8 mouse cellular contexts compared by ENCODE assay signal in genomic region chr4:108619165-108619564, GRCm38 (mm10). TPM values are rescaled to one million over a fixed set of nuclear protein-coding genes. Genes with fewer than 3 reads are reported as not detected.
A peak's percentile ranks its signal among the peaks of the same experiment; 100 is the strongest.
DNase-seq lines count a peak whose midpoint lies in the region; ATAC-seq and TF ChIP-seq lines count a peak whose summit lies in the region.

No protein-coding gene starts in this region.

- H3K9ac ChIP-seq in kidney, embryonic 15.5 days: peak overlapping the region; percentile 84
- peak overlapping the region; percentile 81 for H3K9ac ChIP-seq in ES-E14 (ENCODE audit: insufficient read depth, low read depth, low read length, poor library complexity, severe bottlenecking)
- H3K9ac ChIP-seq in intestine, embryonic 14.5 days (ENCODE audit: low read length): peak overlapping the region; percentile 88
- peak overlapping the region; percentile 95 for H3K9ac ChIP-seq in stomach, embryonic 16.5 days (ENCODE audit: low read length)

- H3K27ac ChIP-seq in kidney, embryonic 15.5 days: peak overlapping the region; percentile 91
- H3K27ac ChIP-seq in ES-E14 (ENCODE audit: insufficient read depth, low read depth, low read length, poor library complexity, severe bottlenecking): peak overlapping the region; percentile 76
- peak overlapping the region; percentile 65 for H3K27ac ChIP-seq in embryonic fibroblast, embryonic 13.5 days (ENCODE audit: insufficient read depth, low read length)
- peak overlapping the region; percentile 83 for H3K27ac ChIP-seq in intestine, embryonic 14.5 days (ENCODE audit: low read depth)
- H3K27ac ChIP-seq in stomach, embryonic 16.5 days (ENCODE audit: low read length): peak overlapping the region; percentile 92

- 2% methylated on average over 10 of the region's 10 CpGs for WGBS in kidney, embryonic 15.5 days
- 2% methylated on average over 10 of the region's 10 CpGs for WGBS in intestine, embryonic 14.5 days
- WGBS in stomach, embryonic 16.5 days: 1% methylated on average over 10 of the region's 10 CpGs

- peak; percentile 36; the same call in 1 of the 2 replicates for TF ChIP-seq POLR2A in embryonic fibroblast, embryonic 13.5 days (IDR thresholded peaks at IDR 0.05; ENCODE audit: low read depth, low read length)

- DNase-seq in kidney, adult 11 months: no peak
- DNase-seq in ES-E14 (ENCODE audit: low read depth, low spot score): no peak
- no peak for DNase-seq in intestine, embryonic 14.5 days (ENCODE audit: low spot score)
- peak; percentile 7 for DNase-seq in lung, postnatal 25 days (ENCODE audit: low spot score)
- no peak for DNase-seq in ovary, postnatal 14 days (ENCODE audit: low spot score)

- peak overlapping the region; percentile 74 for H3K4me3 ChIP-seq in kidney, embryonic 15.5 days (replicated peaks)
- peak overlapping the region; percentile 67 to 93 for H3K4me3 ChIP-seq in ES-E14 (ENCODE audit: insufficient read depth in 1 of 2, low read depth in 1 of 2, low read length in 2 of 2, poor library complexity in 1 of 2, severe bottlenecking in 1 of 2)
- H3K4me3 ChIP-seq in embryonic fibroblast, embryonic 13.5 days (ENCODE audit: insufficient read depth, low read length): peak overlapping the region; percentile 92
- H3K4me3 ChIP-seq in intestine, embryonic 14.5 days (ENCODE audit: low read depth, low read length): peak overlapping the region; percentile 75
- H3K4me3 ChIP-seq in stomach, embryonic 16.5 days (replicated peaks; ENCODE audit: low read length): peak overlapping the region; percentile 87

- in situ Hi-C loops in ES-E14 (cut with MboI; ENCODE audit: low sequenced_read_pairs in 2 of 2, unreplicated experiment in 2 of 2): no loop called here

- TF ChIP-seq CTCF in embryonic fibroblast, embryonic 13.5 days (IDR thresholded peaks at IDR 0.05; ENCODE audit: borderline replicate concordance, insufficient read depth, low read length): no peak

- no peaks in the 10 kb centered on the region for H3K27me3 ChIP-seq in kidney, embryonic 15.5 days
- H3K27me3 ChIP-seq in intestine, embryonic 14.5 days (replicated peaks; ENCODE audit: control insufficient read depth, insufficient read depth, low read length): no peaks in the 10 kb centered on the region
- H3K27me3 ChIP-seq in stomach, embryonic 16.5 days (ENCODE audit: control insufficient read depth, insufficient read depth, low read length): no peaks in the 10 kb centered on the region

- peaks cover 19% of the 10 kb centered on the region; the same call in 1 of the 2 replicates for H3K36me3 ChIP-seq in kidney, embryonic 15.5 days
- peaks cover 11% of the 10 kb centered on the region for H3K36me3 ChIP-seq in ES-E14 (ENCODE audit: control insufficient read depth, insufficient read depth, low read length, poor library complexity, severe bottlenecking)
- H3K36me3 ChIP-seq in intestine, embryonic 14.5 days (ENCODE audit: control insufficient read depth, insufficient read depth, low read length): peaks cover 18% of the 10 kb centered on the region
- H3K36me3 ChIP-seq in stomach, embryonic 16.5 days (ENCODE audit: control insufficient read depth, insufficient read depth, low read length): no peaks in the 10 kb centered on the region

- peaks cover 22% of the 10 kb centered on the region for H3K4me1 ChIP-seq in kidney, embryonic 15.5 days
- peaks cover 0 to 7% of the 10 kb centered on the region in 2 experiments; a peak in 2 of 4 replicates for H3K4me1 ChIP-seq in ES-E14 (ENCODE audit: control insufficient read depth in 2 of 2, insufficient read depth in 2 of 2, low read length in 2 of 2, poor library complexity in 1 of 2)
- H3K4me1 ChIP-seq in embryonic fibroblast, embryonic 13.5 days (ENCODE audit: control insufficient read depth, insufficient read depth, low read length): peaks cover 6% of the 10 kb centered on the region; the same call in 1 of the 2 replicates
- H3K4me1 ChIP-seq in intestine, embryonic 14.5 days (replicated peaks; ENCODE audit: control insufficient read depth, insufficient read depth, low read length): peaks cover 15% of the 10 kb centered on the region
- peaks cover 13% of the 10 kb centered on the region for H3K4me1 ChIP-seq in stomach, embryonic 16.5 days (ENCODE audit: control insufficient read depth, insufficient read depth, low read length)

- H3K4me2 ChIP-seq in kidney, embryonic 15.5 days: peak overlapping the region; percentile 87
- peak overlapping the region; percentile 89 for H3K4me2 ChIP-seq in intestine, embryonic 14.5 days (ENCODE audit: low read length)
- peak overlapping the region; percentile 90 for H3K4me2 ChIP-seq in stomach, embryonic 16.5 days (ENCODE audit: low read depth, low read length)

- ATAC-seq in kidney, embryonic 15.5 days (replicated peaks; ENCODE audit: low FRiP score): peak; percentile 50
- ATAC-seq in intestine, embryonic 14.5 days (replicated peaks; ENCODE audit: low FRiP score, low TSS enrichment, low read depth): peak; percentile 57
- peak; percentile 21 for ATAC-seq in stomach, embryonic 16.5 days (ENCODE audit: insufficient read depth, low FRiP score)

- no peaks in the 10 kb centered on the region for H3K9me3 ChIP-seq in kidney, embryonic 15.5 days (replicated peaks)
- no peaks in the 10 kb centered on the region for H3K9me3 ChIP-seq in ES-E14 (ENCODE audit: control insufficient read depth, insufficient read depth, low read depth, low read length)
- H3K9me3 ChIP-seq in intestine, embryonic 14.5 days (ENCODE audit: control insufficient read depth, low read length): no peaks in the 10 kb centered on the region
- no peaks in the 10 kb centered on the region for H3K9me3 ChIP-seq in stomach, embryonic 16.5 days (replicated peaks; ENCODE audit: control insufficient read depth, low read length)

TF ChIP-seq in ES-E14, 5 proteins besides CTCF, POLR2A, EP300 and RAD21:
- TF ChIP-seq CHD2 (IDR thresholded peaks at IDR 0.05; ENCODE audit: low read depth, low read length) (no peak), ZC3H11A (IDR thresholded peaks at IDR 0.05; ENCODE audit: borderline replicate concordance, low read depth, low read length) (no peak), ZNF384 (IDR thresholded peaks at IDR 0.05; ENCODE audit: low read depth, low read length) (no peak), HCFC1 (IDR thresholded peaks at IDR 0.05; ENCODE audit: borderline replicate concordance, insufficient read depth, low read length) (no peak), MAFK (IDR thresholded peaks at IDR 0.05; ENCODE audit: insufficient read depth, low read depth, low read length) (no peak)

RNA-seq across cellular contexts. Expression of gene Cc2d1b, which starts 0.6 kb away (rescaled TPM):
- polyA plus RNA-seq in kidney, embryonic 15.5 days (2015; fragmentation: Nextera tagmentation; extraction: Ambion mirVana): 29.2 and 32.3 TPM in 2 replicates
- 77.1 and 112 TPM in 2 replicates for total RNA-seq in ES-E14 (2012; rRNA removed)
- polyA plus RNA-seq in embryonic fibroblast, embryonic 13.5 days (2011; ENCODE audit: insufficient read length, low read depth, missing spikeins): 25.5 and 31.0 TPM in 2 replicates
- 32.5 and 32.8 TPM in 2 replicates for polyA plus RNA-seq in intestine, embryonic 14.5 days (2014; fragmentation: Nextera tagmentation; extraction: Ambion mirVana)
- polyA plus RNA-seq in stomach, embryonic 16.5 days (2015; fragmentation: Nextera tagmentation; extraction: Ambion mirVana): 30.1 and 34.1 TPM in 2 replicates

RNA-seq across cellular contexts. Expression of gene Orc1, which starts 39.9 kb away (rescaled TPM):
- 10.7 and 12.0 TPM in 2 replicates for polyA plus RNA-seq in kidney, embryonic 15.5 days (2015; fragmentation: Nextera tagmentation; extraction: Ambion mirVana)
- total RNA-seq in ES-E14 (2012; rRNA removed): 43.3 and 44.5 TPM in 2 replicates
- 6.2 and 9.6 TPM in 2 replicates for polyA plus RNA-seq in embryonic fibroblast, embryonic 13.5 days (2011; ENCODE audit: insufficient read length, low read depth, missing spikeins)
- 12.6 and 14.1 TPM in 2 replicates for polyA plus RNA-seq in intestine, embryonic 14.5 days (2014; fragmentation: Nextera tagmentation; extraction: Ambion mirVana)
- 8.5 and 8.8 TPM in 2 replicates for polyA plus RNA-seq in stomach, embryonic 16.5 days (2015; fragmentation: Nextera tagmentation; extraction: Ambion mirVana)

RNA-seq across cellular contexts. Expression of gene Prpf38a, which starts 40.0 kb away (rescaled TPM):
- polyA plus RNA-seq in kidney, embryonic 15.5 days (2015; fragmentation: Nextera tagmentation; extraction: Ambion mirVana): 87.8 and 88.8 TPM in 2 replicates
- total RNA-seq in ES-E14 (2012; rRNA removed): 50.4 and 65.1 TPM in 2 replicates
- 51.5 and 62.1 TPM in 2 replicates for polyA plus RNA-seq in embryonic fibroblast, embryonic 13.5 days (2011; ENCODE audit: insufficient read length, low read depth, missing spikeins)
- 83.5 and 85.0 TPM in 2 replicates for polyA plus RNA-seq in intestine, embryonic 14.5 days (2014; fragmentation: Nextera tagmentation; extraction: Ambion mirVana)
- 69.2 and 74.2 TPM in 2 replicates for polyA plus RNA-seq in stomach, embryonic 16.5 days (2015; fragmentation: Nextera tagmentation; extraction: Ambion mirVana)
